Mouse (Mus musculus) heart, embryonic 11.5 days (tissue): ENCODE data around the gene Atp6v0d1. TPM values are rescaled to one million over a fixed set of nuclear protein-coding genes. Genes with fewer than 3 reads are reported as not detected.

Source experiments
- ATAC-seq: fragments of 200-750 bp; cut with Nextera tagmentation; replicated peaks from 2 replicates; pipeline ENCODE4 v1.8.0; 2017; ENCODE audit warnings: moderate library complexity; ENCODE audit not compliant: insufficient number of reproducible peaks, low FRiP score, low TSS enrichment
- H3K27ac ChIP-seq: fragments of 300-500 bp; sonication (generic); 2 replicates; pipeline ENCODE4 v1.5.1; 2014; ENCODE audit warnings: mild to moderate bottlenecking, low read depth, low read length
- H3K27me3 ChIP-seq: fragments of 300-500 bp; sonication (generic); 2 replicates; pipeline ENCODE4 v1.6.1; 2014; ENCODE audit warnings: mild to moderate bottlenecking, low read length, mixed read lengths; ENCODE audit not compliant: control insufficient read depth, insufficient read depth
- H3K36me3 ChIP-seq: fragments of 300-500 bp; sonication (generic); 2 replicates; pipeline ENCODE4 v1.6.1; 2014; ENCODE audit warnings: mild to moderate bottlenecking, low read length, moderate library complexity, mixed read lengths; ENCODE audit not compliant: control insufficient read depth, insufficient read depth
- H3K4me1 ChIP-seq: fragments of 300-500 bp; sonication (generic); 2 replicates; pipeline ENCODE4 v1.6.1; 2014; ENCODE audit warnings: low read length; ENCODE audit not compliant: control insufficient read depth, insufficient read depth
- H3K4me2 ChIP-seq: fragments of 300-500 bp; sonication (generic); 2 replicates; pipeline ENCODE4 v1.6.1; 2014; ENCODE audit warnings: mild to moderate bottlenecking, moderate library complexity
- H3K4me3 ChIP-seq: fragments of 300-500 bp; sonication (generic); 2 replicates; pipeline ENCODE4 v1.5.1; 2014; ENCODE audit warnings: low read depth, low read length
- H3K9ac ChIP-seq: fragments of 300-500 bp; sonication (generic); 2 replicates; pipeline ENCODE4 v1.6.1; 2014; ENCODE audit warnings: mild to moderate bottlenecking, low read depth, low read length, moderate library complexity
- H3K9me3 ChIP-seq: fragments of 300-500 bp; sonication (generic); replicated peaks from 2 replicates; pipeline ENCODE4 v1.6.1; 2016; ENCODE audit warnings: low read length; ENCODE audit not compliant: control insufficient read depth
- WGBS: fragments of 180-500 bp; shearing (Covaris S2); extraction: QIAGEN DNeasy Blood & Tissue Kit; methylation state at CpG from one replicate; pipeline ENCODE4 v1.1.7; 2014; ENCODE audit not compliant: insufficient replicate concordance; 5-methylcytosine and 5-hydroxymethylcytosine counted together
- polyA plus RNA-seq: library from polyadenylated mRNA; unstranded; fragments of >200 nt; fragmentation: Nextera tagmentation; extraction: Ambion mirVana; gene quantifications from 2 replicates; pipeline ENCODE4 v1.2.1, GENCODE M21; 2014

The Atp6v0d1 gene
- polyA plus RNA-seq, 1 experiment from 2014 or later = 80.7 TPM

DNA sequence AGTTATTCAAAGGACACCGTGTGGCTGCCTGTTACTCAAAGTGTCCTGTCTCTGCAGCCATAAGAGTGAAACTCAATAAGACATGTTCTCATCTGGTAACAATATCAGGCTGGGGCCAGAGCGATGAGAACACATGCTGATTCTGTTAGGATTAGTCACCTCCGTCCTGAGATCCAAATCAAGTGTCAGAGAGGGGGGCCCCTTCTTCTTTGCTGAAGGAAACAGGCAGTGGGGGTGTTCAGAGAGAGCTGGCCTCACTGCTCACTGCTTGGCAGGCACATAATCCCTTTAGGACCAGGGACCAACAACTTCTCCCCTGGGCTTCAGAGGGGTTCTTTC, 81.8 kb downstream of the Atp6v0d1 start:
- H3K4me1 ChIP-seq = peaks cover 6% of the 10 kb centered on the region
- H3K4me3 ChIP-seq = no peak overlapping the region
- H3K27me3 ChIP-seq = no peaks in the 10 kb centered on the region
- WGBS = 52% methylated on average over 3 of the region's 3 CpGs
- no peak overlapping the region for H3K9ac ChIP-seq
- no peaks in the 10 kb centered on the region; the same call in 1 of the 2 replicates for H3K36me3 ChIP-seq
- no peak for ATAC-seq
- H3K9me3 ChIP-seq = no peaks in the 10 kb centered on the region
- H3K27ac ChIP-seq = no peak overlapping the region
- no peak overlapping the region for H3K4me2 ChIP-seq

DNA sequence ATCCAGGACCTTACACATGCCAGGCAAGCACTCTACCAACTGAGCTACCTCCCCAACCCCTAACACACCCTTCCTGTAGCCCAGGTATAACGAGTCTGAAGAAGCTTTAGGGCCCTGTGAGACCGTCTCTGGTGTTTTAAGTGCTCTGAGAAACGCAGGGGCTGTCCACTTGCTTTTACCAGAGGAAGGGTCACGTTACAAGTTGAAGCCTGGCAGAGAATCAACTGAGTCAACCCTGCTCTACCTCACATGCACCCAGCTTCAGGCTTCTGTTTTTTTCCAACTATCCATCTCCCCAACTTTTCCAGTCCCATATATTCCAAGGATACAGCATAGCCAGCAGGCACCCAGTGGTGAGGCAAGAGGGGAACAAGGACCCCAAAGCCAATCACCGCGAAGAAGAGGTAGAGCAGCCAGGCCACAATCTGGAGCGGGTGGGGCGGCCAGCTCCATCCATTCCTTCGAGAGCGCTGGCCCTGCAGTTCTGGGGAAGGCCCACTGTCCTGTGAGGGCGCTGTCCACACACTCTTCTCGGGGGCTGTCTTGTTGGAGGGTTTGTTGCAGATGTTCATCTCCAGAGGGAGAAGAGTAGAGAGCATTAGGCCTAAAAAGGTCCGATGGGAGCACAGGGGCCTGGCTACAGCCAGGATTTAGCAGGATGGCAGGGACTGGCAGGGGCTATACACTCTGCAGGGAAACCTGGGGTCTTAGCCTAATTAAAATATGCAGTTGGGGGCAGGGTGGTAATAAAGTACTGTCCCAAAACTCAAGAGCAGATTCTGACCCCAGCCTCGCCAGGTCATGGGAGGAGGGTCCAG, 82.4 kb downstream of the Atp6v0d1 start:
- H3K9me3 ChIP-seq = no peaks in the 10 kb centered on the region
- ATAC-seq = no peak

GRCm38 (mm10) chr8:105482123-105482522, 83.7 kb downstream of the Atp6v0d1 start:
- WGBS = 75% methylated on average over 8 of the region's 8 CpGs
- Histone ChIP-seq H3K27ac (no peak overlapping the region), H3K9ac (no peak overlapping the region), H3K4me3 (no peak overlapping the region), H3K4me2 (no peak overlapping the region), H3K36me3 (no peaks in the 10 kb centered on the region; the same call in 1 of the 2 replicates), H3K27me3 (no peaks in the 10 kb centered on the region), H3K9me3 (no peaks in the 10 kb centered on the region), H3K4me1 (peaks cover 14% of the 10 kb centered on the region)
- ATAC-seq = no peak

More for the DNA sequence above, 82.4 kb downstream of the Atp6v0d1 start:
- no peak overlapping the region for H3K9ac ChIP-seq
- no peak overlapping the region for H3K27ac ChIP-seq
- H3K36me3 ChIP-seq = no peaks in the 10 kb centered on the region; the same call in 1 of the 2 replicates
- H3K4me1 ChIP-seq = peaks cover 6% of the 10 kb centered on the region
- no peak overlapping the region for H3K4me3 ChIP-seq
- WGBS = 30% methylated on average over 14 of the region's 14 CpGs
- H3K4me2 ChIP-seq = no peak overlapping the region
- no peaks in the 10 kb centered on the region for H3K27me3 ChIP-seq

DNA sequence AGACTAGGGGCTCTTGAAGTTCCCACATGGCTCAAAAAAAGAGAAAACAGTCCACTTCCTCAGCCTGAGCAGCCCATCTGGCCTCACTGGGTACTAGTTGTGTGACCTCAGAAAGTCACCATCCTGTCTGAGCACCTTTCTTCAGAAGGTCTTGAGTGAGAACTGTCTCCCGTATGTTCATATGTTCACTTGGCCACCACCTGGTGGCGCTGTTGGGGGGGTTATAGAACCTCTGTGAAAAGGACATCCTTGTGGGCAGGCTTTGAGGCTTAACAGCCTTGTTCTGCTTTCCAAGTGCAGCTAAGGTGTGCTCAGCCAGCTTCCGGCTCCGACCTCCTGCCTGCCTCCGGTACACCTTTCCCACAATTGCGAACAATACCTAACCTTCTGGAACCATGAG, 84.4 kb downstream of the Atp6v0d1 start:
- no peak for ATAC-seq
- H3K4me1 ChIP-seq = peaks cover 19% of the 10 kb centered on the region
- H3K9me3 ChIP-seq = no peaks in the 10 kb centered on the region
- H3K27me3 ChIP-seq = no peaks in the 10 kb centered on the region
- peak overlapping the region; percentile 57 for H3K27ac ChIP-seq
- WGBS = 72% methylated on average over 6 of the region's 6 CpGs
- H3K4me3 ChIP-seq = no peak overlapping the region
- H3K4me2 ChIP-seq = no peak overlapping the region
- H3K36me3 ChIP-seq = no peaks in the 10 kb centered on the region; the same call in 1 of the 2 replicates
- no peak overlapping the region for H3K9ac ChIP-seq

DNA sequence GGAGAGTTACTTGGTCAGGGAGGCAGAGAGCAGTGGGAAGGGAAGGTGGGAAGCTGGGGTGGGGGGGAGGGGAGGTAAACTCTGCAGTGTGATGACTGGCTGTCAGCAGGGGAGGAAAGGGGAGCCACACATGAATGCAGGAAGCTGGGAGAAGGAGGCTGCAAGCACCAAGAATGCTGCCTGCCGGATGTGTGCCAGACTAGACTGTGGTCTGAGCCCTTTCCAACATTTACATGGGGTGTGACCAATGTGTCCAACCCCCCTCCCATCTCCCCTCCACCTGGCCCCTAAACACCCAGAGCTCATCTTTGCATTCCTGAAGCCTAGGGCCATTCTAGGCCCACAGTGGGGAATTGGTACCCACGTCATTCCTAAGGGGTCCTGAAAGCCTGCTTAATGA, 84.8 kb downstream of the Atp6v0d1 start:
- ATAC-seq = no peak
- WGBS = 13% methylated on average over 2 of the region's 2 CpGs
- H3K9ac ChIP-seq = no peak overlapping the region

GRCm38 (mm10) chr8:105477792-105478191, 88.1 kb downstream of the Atp6v0d1 start:
- no peak overlapping the region for H3K4me2 ChIP-seq
- H3K27me3 ChIP-seq = peaks cover 11% of the 10 kb centered on the region
- H3K9me3 ChIP-seq = no peaks in the 10 kb centered on the region
- H3K9ac ChIP-seq = no peak overlapping the region
- H3K4me1 ChIP-seq = peaks cover 38% of the 10 kb centered on the region
- H3K4me3 ChIP-seq = no peak overlapping the region
- 45% methylated on average over 3 of the region's 3 CpGs for WGBS
- H3K27ac ChIP-seq = peak overlapping the region; percentile 50
- 0 out of 2 replicates have a peak, but pooled peaks cover 2% of the 10 kb centered on the region for H3K36me3 ChIP-seq
- ATAC-seq = no peak

More for the DNA sequence above, 84.8 kb downstream of the Atp6v0d1 start:
- Histone ChIP-seq H3K36me3 (no peaks in the 10 kb centered on the region; the same call in 1 of the 2 replicates), H3K4me2 (no peak overlapping the region), H3K9me3 (no peaks in the 10 kb centered on the region), H3K4me3 (no peak overlapping the region), H3K27me3 (no peaks in the 10 kb centered on the region), H3K27ac (peak overlapping the region; percentile 57), H3K4me1 (peaks cover 19% of the 10 kb centered on the region)

- WGBS = 41% methylated on average over 25 of the region's 25 CpGs
- Histone ChIP-seq H3K36me3 (0 out of 2 replicates have a peak, but pooled peaks cover 2% of the 10 kb centered on the region), H3K9ac (no peak overlapping the region), H3K4me3 (no peak overlapping the region), H3K27ac (no peak overlapping the region), H3K27me3 (peaks cover 18% of the 10 kb centered on the region), H3K4me2 (no peak overlapping the region), H3K9me3 (no peaks in the 10 kb centered on the region), H3K4me1 (peaks cover 41% of the 10 kb centered on the region)
- ATAC-seq = no peak
These were observed 89.0 kb downstream of the Atp6v0d1 start for GRCm38 (mm10) chr8:105476628-105477413.

DNA sequence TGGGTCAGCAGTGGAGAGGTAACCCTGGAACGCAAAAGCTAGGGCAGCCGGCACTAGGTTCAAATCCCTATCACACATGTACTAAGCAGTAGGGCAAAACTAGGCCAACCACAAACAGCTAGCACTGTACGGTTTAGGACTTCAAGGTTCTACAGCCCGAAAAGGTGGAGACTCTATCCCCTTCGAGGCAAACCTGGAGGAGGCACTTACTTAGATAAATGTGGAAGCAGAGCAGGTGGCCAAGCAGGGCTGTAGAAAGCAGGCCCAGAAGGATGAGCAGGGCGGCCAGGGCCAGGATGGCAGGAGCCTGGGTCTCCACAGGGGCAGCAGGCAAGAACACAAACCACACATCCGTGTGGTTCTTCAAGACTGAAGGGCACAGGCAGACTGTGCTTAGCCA, 89.7 kb downstream of the Atp6v0d1 start:
- no peak for ATAC-seq
- H3K4me3 ChIP-seq = no peak overlapping the region
- no peak overlapping the region for H3K4me2 ChIP-seq
- H3K27ac ChIP-seq = no peak overlapping the region
- peaks cover 42% of the 10 kb centered on the region for H3K4me1 ChIP-seq
- no peaks in the 10 kb centered on the region for H3K9me3 ChIP-seq
- no peak overlapping the region for H3K9ac ChIP-seq
- 0 out of 2 replicates have a peak, but pooled peaks cover 2% of the 10 kb centered on the region for H3K36me3 ChIP-seq
- peaks cover 18% of the 10 kb centered on the region for H3K27me3 ChIP-seq
- WGBS = 82% methylated on average over 7 of the region's 7 CpGs
